Mouse (Mus musculus) embryonic facial prominence, embryonic 10.5 days (tissue): Measurements from ENCODE around the gene Ssrp1. TPM values are rescaled to one million over a fixed set of nuclear protein-coding genes. Genes with fewer than 3 reads are reported as not detected.

ENCODE experiments used
- DNase-seq: peaks from one replicate; pipeline ENCODE4 v3.0.0-alpha.2; 2017; ENCODE audit warnings: low spot score
- H3K27ac ChIP-seq: fragments of 300-500 bp; sonication (generic); replicated peaks from 2 replicates; pipeline ENCODE4 v1.5.1; 2016; ENCODE audit warnings: mild to moderate bottlenecking
- H3K27me3 ChIP-seq: fragments of 300-500 bp; sonication (generic); replicated peaks from 2 replicates; pipeline ENCODE4 v1.6.1; 2016; ENCODE audit warnings: low read depth, mild to moderate bottlenecking; ENCODE audit not compliant: poor library complexity, severe bottlenecking
- H3K36me3 ChIP-seq: fragments of 300-500 bp; sonication (generic); replicated peaks from 2 replicates; pipeline ENCODE4 v1.6.1; 2016; ENCODE audit warnings: mild to moderate bottlenecking, moderate library complexity
- H3K4me1 ChIP-seq: fragments of 300-500 bp; sonication (generic); 2 replicates; pipeline ENCODE4 v1.6.1; 2016
- H3K4me3 ChIP-seq: fragments of 300-500 bp; sonication (generic); 2 replicates; pipeline ENCODE4 v1.5.1; 2016; ENCODE audit warnings: mild to moderate bottlenecking, moderate library complexity
- H3K9me3 ChIP-seq: fragments of 300-500 bp; sonication (generic); 2 replicates; pipeline ENCODE4 v1.6.1; 2016; ENCODE audit warnings: mild to moderate bottlenecking
- WGBS: fragments of 180-500 bp; shearing (Covaris S2); methylation state at CpG from one replicate; pipeline ENCODE4 v1.1.7; 2016; 5-methylcytosine and 5-hydroxymethylcytosine counted together
- polyA plus RNA-seq: library from polyadenylated mRNA; unstranded; fragments of >200 nt; fragmentation: Nextera tagmentation; extraction: Ambion mirVana; gene quantifications from 2 replicates; pipeline ENCODE4 v1.2.1, GENCODE M21; 2016

The Ssrp1 gene
- polyA plus RNA-seq, 1 experiment from 2014 or later, result 425 TPM

- peaks cover 9% of the 10 kb centered on the region; the same call in 1 of the 2 replicates for H3K4me1 ChIP-seq
- DNase-seq, result no peak
- 77% methylated on average over 5 of the region's 5 CpGs for WGBS
- H3K27ac ChIP-seq, result no peak overlapping the region
- H3K27me3 ChIP-seq, result no peaks in the 10 kb centered on the region
- no peaks in the 10 kb centered on the region for H3K36me3 ChIP-seq
- H3K9me3 ChIP-seq, result no peaks in the 10 kb centered on the region
- no peak overlapping the region for H3K4me3 ChIP-seq
These were observed 23.0 kb upstream of the Ssrp1 start for GRCm38 (mm10) chr2:85013826-85014587.

- Histone ChIP-seq H3K36me3 (no peaks in the 10 kb centered on the region), H3K4me1 (peaks cover 9% of the 10 kb centered on the region; the same call in 1 of the 2 replicates), H3K4me3 (no peak overlapping the region), H3K9me3 (no peaks in the 10 kb centered on the region), H3K27ac (no peak overlapping the region), H3K27me3 (no peaks in the 10 kb centered on the region)
- WGBS, result 64% methylated on average over 3 of the region's 3 CpGs
- no peak for DNase-seq
These were observed 22.4 kb upstream of the Ssrp1 start for GRCm38 (mm10) chr2:85014588-85014982.

- H3K4me1 ChIP-seq, result no peaks in the 10 kb centered on the region
- no peak for DNase-seq
- no peak overlapping the region for H3K4me3 ChIP-seq
- no peaks in the 10 kb centered on the region for H3K9me3 ChIP-seq
- H3K27me3 ChIP-seq, result no peaks in the 10 kb centered on the region
- no peak overlapping the region for H3K27ac ChIP-seq
- no peaks in the 10 kb centered on the region for H3K36me3 ChIP-seq
- 21% methylated on average over 4 of the region's 4 CpGs for WGBS
These were observed 15.0 kb upstream of the Ssrp1 start for GRCm38 (mm10) chr2:85022043-85022442.

GRCm38 (mm10) chr2:85026178-85026577 lies 10.9 kb upstream of the Ssrp1 start:
- Histone ChIP-seq H3K36me3 (no peaks in the 10 kb centered on the region), H3K4me1 (no peaks in the 10 kb centered on the region), H3K27me3 (no peaks in the 10 kb centered on the region), H3K27ac (no peak overlapping the region), H3K9me3 (no peaks in the 10 kb centered on the region), H3K4me3 (no peak overlapping the region)
- 89% methylated on average over 3 of the region's 3 CpGs for WGBS
- no peak for DNase-seq

- H3K36me3 ChIP-seq, result no peaks in the 10 kb centered on the region
- WGBS, result 77% methylated on average over 5 of the region's 5 CpGs
- no peaks in the 10 kb centered on the region for H3K27me3 ChIP-seq
- DNase-seq, result no peak
- H3K4me1 ChIP-seq, result no peaks in the 10 kb centered on the region
- no peaks in the 10 kb centered on the region for H3K9me3 ChIP-seq
- H3K27ac ChIP-seq, result no peak overlapping the region
- H3K4me3 ChIP-seq, result no peak overlapping the region
These were observed 9.8 kb upstream of the Ssrp1 start for GRCm38 (mm10) chr2:85027281-85027680.

GRCm38 (mm10) chr2:85029897-85030296 lies 7.1 kb upstream of the Ssrp1 start:
- Histone ChIP-seq H3K9me3 (no peaks in the 10 kb centered on the region), H3K4me1 (no peaks in the 10 kb centered on the region), H3K4me3 (no peak overlapping the region), H3K27ac (no peak overlapping the region), H3K27me3 (no peaks in the 10 kb centered on the region), H3K36me3 (no peaks in the 10 kb centered on the region)
- WGBS, result 84% methylated on average over 6 of the region's 6 CpGs
- DNase-seq, result no peak

GRCm38 (mm10) chr2:85030989-85031388 lies 6.0 kb upstream of the Ssrp1 start:
- no peaks in the 10 kb centered on the region for H3K27me3 ChIP-seq
- WGBS, result 76% methylated on average over 6 of the region's 6 CpGs
- H3K4me3 ChIP-seq, result no peak overlapping the region
- DNase-seq, result no peak
- no peaks in the 10 kb centered on the region for H3K9me3 ChIP-seq
- peaks cover 8% of the 10 kb centered on the region for H3K4me1 ChIP-seq
- no peaks in the 10 kb centered on the region for H3K36me3 ChIP-seq
- H3K27ac ChIP-seq, result no peak overlapping the region

GRCm38 (mm10) chr2:85033121-85033520 lies 3.9 kb upstream of the Ssrp1 start:
- 83% methylated on average over 2 of the region's 2 CpGs for WGBS
- Histone ChIP-seq H3K9me3 (no peaks in the 10 kb centered on the region), H3K27ac (no peak overlapping the region), H3K27me3 (no peaks in the 10 kb centered on the region), H3K36me3 (no peaks in the 10 kb centered on the region), H3K4me3 (no peak overlapping the region), H3K4me1 (peaks cover 19% of the 10 kb centered on the region)
- no peak for DNase-seq

GRCm38 (mm10) chr2:85034169-85034568 lies 2.9 kb upstream of the Ssrp1 start:
- peaks cover 6% of the 10 kb centered on the region for H3K36me3 ChIP-seq
- no peak overlapping the region for H3K27ac ChIP-seq
- no peak overlapping the region; the same call in 1 of the 2 replicates for H3K4me3 ChIP-seq
- H3K4me1 ChIP-seq, result peaks cover 25% of the 10 kb centered on the region
- no peak for DNase-seq
- no peaks in the 10 kb centered on the region for H3K27me3 ChIP-seq
- no peaks in the 10 kb centered on the region for H3K9me3 ChIP-seq
- WGBS, result 88% methylated on average over 7 of the region's 7 CpGs

- Histone ChIP-seq H3K27ac (peak overlapping the region; percentile 99), H3K9me3 (no peaks in the 10 kb centered on the region), H3K36me3 (peaks cover 30% of the 10 kb centered on the region), H3K4me1 (peaks cover 25% of the 10 kb centered on the region), H3K27me3 (no peaks in the 10 kb centered on the region), H3K4me3 (peak overlapping the region; percentile 91)
- DNase-seq, result no peak
- 10% methylated on average over 11 of the region's 11 CpGs for WGBS
These were observed 457 bp upstream of the Ssrp1 start for GRCm38 (mm10) chr2:85036507-85037046.

GRCm38 (mm10) chr2:85038336-85038735 lies 1.3 kb downstream of the Ssrp1 start:
- Histone ChIP-seq H3K27ac (peak overlapping the region; percentile 99), H3K4me1 (peaks cover 25% of the 10 kb centered on the region), H3K4me3 (peak overlapping the region; percentile 91), H3K9me3 (no peaks in the 10 kb centered on the region), H3K36me3 (peaks cover 47% of the 10 kb centered on the region), H3K27me3 (no peaks in the 10 kb centered on the region)
- DNase-seq, result no peak
- WGBS, result 86% methylated on average over 13 of the region's 13 CpGs

- Histone ChIP-seq H3K9me3 (no peaks in the 10 kb centered on the region), H3K36me3 (peaks cover 83% of the 10 kb centered on the region), H3K4me3 (no peak overlapping the region), H3K27me3 (no peaks in the 10 kb centered on the region), H3K4me1 (peaks cover 21% of the 10 kb centered on the region), H3K27ac (no peak overlapping the region)
- DNase-seq, result no peak
- 93% methylated on average over 7 of the region's 7 CpGs for WGBS
These were observed 6.6 kb downstream of the Ssrp1 start for GRCm38 (mm10) chr2:85043623-85044022.

GRCm38 (mm10) chr2:85046222-85046621 lies 9.2 kb downstream of the Ssrp1 start:
- DNase-seq, result no peak
- H3K4me1 ChIP-seq, result peaks cover 46% of the 10 kb centered on the region
- H3K27me3 ChIP-seq, result no peaks in the 10 kb centered on the region
- H3K27ac ChIP-seq, result no peak overlapping the region
- 86% methylated on average over 8 of the region's 8 CpGs for WGBS
- no peaks in the 10 kb centered on the region for H3K9me3 ChIP-seq
- H3K36me3 ChIP-seq, result peaks cover 60% of the 10 kb centered on the region
- no peak overlapping the region for H3K4me3 ChIP-seq
